Mouse (Mus musculus) spleen, postnatal 14 days (tissue): Measurements from ENCODE around the gene Phtf2.
A peak's percentile ranks its signal among the peaks of the same experiment; 100 is the strongest.

Experiments used
- DNase-seq, 2 experiments: peaks; one replicate each; pipeline ENCODE4 v3.0.0; 2021 to 2022; ENCODE audit warnings: low spot score in 2 of 2

Phtf2 gene

GRCm38 (mm10) chr5:20881915-20882800, at the start of gene Phtf2, which contains the start of gene Tmem60:
Gene Phtf2 (minus strand): TSS chr5:20882124.
Gene Tmem60 (plus strand): TSS chr5:20882191.
- DNase-seq, result peak; percentile 98

- no peak for DNase-seq
Measured at GRCm38 (mm10) chr5:20931300-20931699, 49.4 kb upstream of the Phtf2 start.

GRCm38 (mm10) chr5:20930430-20930829, 48.5 kb upstream of the Phtf2 start:
- DNase-seq, result no peak

GRCm38 (mm10) chr5:20929669-20930151, 47.8 kb upstream of the Phtf2 start:
- DNase-seq, result no peak

GRCm38 (mm10) chr5:20925451-20925850, 43.5 kb upstream of the Phtf2 start:
- DNase-seq, result no peak

GRCm38 (mm10) chr5:20924608-20925007, 42.7 kb upstream of the Phtf2 start:
- no peak for DNase-seq

GRCm38 (mm10) chr5:20919566-20919965, 37.6 kb upstream of the Phtf2 start:
- DNase-seq, result no peak

- DNase-seq, result no peak
Measured at GRCm38 (mm10) chr5:20918967-20919366, 37.0 kb upstream of the Phtf2 start.

GRCm38 (mm10) chr5:20913372-20914275, 31.7 kb upstream of the Phtf2 start:
- DNase-seq, result peak; percentile 19 to 55

- DNase-seq, result no peak
Measured at GRCm38 (mm10) chr5:20911741-20912140, 29.8 kb upstream of the Phtf2 start.

GRCm38 (mm10) chr5:20906191-20906590, 24.3 kb upstream of the Phtf2 start:
- no peak for DNase-seq

GRCm38 (mm10) chr5:20905437-20905836, 23.5 kb upstream of the Phtf2 start:
- no peak for DNase-seq

- DNase-seq, result no peak
Measured at GRCm38 (mm10) chr5:20904647-20905046, 22.7 kb upstream of the Phtf2 start.

GRCm38 (mm10) chr5:20897446-20898167, 15.7 kb upstream of the Phtf2 start:
- DNase-seq, result no peak

- DNase-seq, result no peak
Measured at GRCm38 (mm10) chr5:20884036-20884620, 2.2 kb upstream of the Phtf2 start.

GRCm38 (mm10) chr5:20880797-20881775, 838 bp downstream of the Phtf2 start:
- peak; percentile 25 to 48 for DNase-seq

- DNase-seq, result no peak
Measured at GRCm38 (mm10) chr5:20880386-20880785, 1.5 kb downstream of the Phtf2 start.

- no peak for DNase-seq
Measured at GRCm38 (mm10) chr5:20876934-20877426, 4.9 kb downstream of the Phtf2 start.

GRCm38 (mm10) chr5:20873146-20873545, 8.8 kb downstream of the Phtf2 start:
- no peak for DNase-seq
